Mouse (Mus musculus): ENCODE results near the gene Lrrc39. TPM values are rescaled to one million over a fixed set of nuclear protein-coding genes. Genes with fewer than 3 reads are reported as not detected.
A peak's percentile ranks its signal among the peaks of the same experiment; 100 is the strongest.

Lrrc39 gene
- polyA plus RNA-seq, 1 experiment from 2014 or later = 31.5 TPM

DNA sequence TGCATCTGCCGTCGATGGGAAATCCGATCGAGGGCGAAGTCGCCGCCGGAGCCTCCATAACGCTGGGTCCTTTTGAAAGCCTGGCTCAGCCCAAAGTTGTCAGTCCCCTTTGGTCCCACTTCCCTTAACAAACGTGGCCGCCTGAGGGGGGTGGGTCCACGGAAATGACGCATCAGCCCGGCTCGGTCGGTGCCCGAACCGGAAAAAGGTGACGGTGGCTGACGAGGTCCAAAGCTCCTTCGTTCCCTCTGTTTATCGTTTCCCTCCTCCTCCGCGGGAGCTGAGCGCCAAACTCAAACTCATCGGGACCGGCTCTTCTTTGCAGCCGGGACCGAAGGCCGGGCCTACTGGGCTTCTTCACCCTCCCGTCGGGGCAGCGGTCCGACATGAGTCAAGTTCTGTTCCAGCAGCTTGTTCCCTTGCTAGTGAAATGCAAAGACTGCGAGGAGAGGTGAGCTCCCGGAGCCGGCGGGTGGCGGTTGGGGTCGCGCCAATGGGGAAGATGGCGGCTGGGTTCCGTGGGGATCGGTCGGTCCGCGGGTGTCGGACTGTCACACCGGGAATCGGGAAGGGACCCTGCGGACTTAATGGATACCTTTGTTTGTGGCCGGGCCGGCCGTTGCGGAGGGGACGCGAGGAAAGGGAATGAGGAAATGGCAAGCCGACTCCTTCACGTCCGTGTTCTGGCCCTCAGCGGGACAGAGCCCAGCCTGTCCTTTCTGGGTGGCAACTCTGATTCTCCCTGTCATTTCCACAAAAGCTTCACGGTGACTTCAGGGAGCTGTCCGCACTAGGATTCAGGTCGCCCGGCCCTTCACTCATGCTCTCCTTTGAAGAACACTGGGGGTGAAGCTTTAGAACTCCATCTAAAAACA, 32.2 kb downstream of the Lrrc39 start, which contains the start of gene Sass6:
TSS of gene Sass6 (plus strand) at position 255 of the 875 bp plus-strand sequence.
- Histone ChIP-seq H3K9ac (ENCODE audit: low read depth, low read length) (peak within 1 kb of the TSS; percentile 90), H3K9me3 (replicated peaks; ENCODE audit: control insufficient read depth, low read length) (no peaks in the 10 kb centered on the region), H3K4me1 (ENCODE audit: control insufficient read depth, insufficient read depth, low read length) (0 out of 2 replicates have a peak, but pooled peaks cover 3% of the 10 kb centered on the region), H3K4me2 (peak within 1 kb of the TSS; percentile 84), H3K27ac (ENCODE audit: low read depth, low read length) (peak within 1 kb of the TSS; percentile 82), H3K27me3 (ENCODE audit: control insufficient read depth, insufficient read depth, low read length) (no peaks in the 10 kb centered on the region), H3K4me3 (ENCODE audit: low read depth, low read length) (peak within 1 kb of the TSS; percentile 90), H3K36me3 (ENCODE audit: control insufficient read depth, insufficient read depth, low read length) (peaks cover 6% of the 10 kb centered on the region; the same call in 1 of the 2 replicates)
- under 1% methylated on average over 65 of the region's 65 CpGs for WGBS (ENCODE audit: insufficient replicate concordance)
- peak; percentile 92 for ATAC-seq (replicated peaks; ENCODE audit: insufficient number of reproducible peaks, low FRiP score, low TSS enrichment)

GRCm38 (mm10) chr3:116595603-116595991, 32.8 kb downstream of the Lrrc39 start:
- ATAC-seq (replicated peaks; ENCODE audit: insufficient number of reproducible peaks, low FRiP score, low TSS enrichment) = no peak
- WGBS (ENCODE audit: insufficient replicate concordance) = 8% methylated on average over 10 of the region's 10 CpGs
- H3K27ac ChIP-seq (ENCODE audit: low read depth, low read length) = 0 out of 2 replicates have a peak overlapping the region, but pooled peaks have one; percentile 82
- H3K27me3 ChIP-seq (ENCODE audit: control insufficient read depth, insufficient read depth, low read length) = no peaks in the 10 kb centered on the region
- peaks cover 4% of the 10 kb centered on the region; the same call in 1 of the 2 replicates for H3K36me3 ChIP-seq (ENCODE audit: control insufficient read depth, insufficient read depth, low read length)
- peak overlapping the region; percentile 90 for H3K4me3 ChIP-seq (ENCODE audit: low read depth, low read length)
- H3K9me3 ChIP-seq (replicated peaks; ENCODE audit: control insufficient read depth, low read length) = no peaks in the 10 kb centered on the region
- H3K4me1 ChIP-seq (ENCODE audit: control insufficient read depth, insufficient read depth, low read length) = 0 out of 2 replicates have a peak, but pooled peaks cover 3% of the 10 kb centered on the region
- peak overlapping the region; percentile 84 for H3K4me2 ChIP-seq
- peak overlapping the region; percentile 90 for H3K9ac ChIP-seq (ENCODE audit: low read depth, low read length)

DNA sequence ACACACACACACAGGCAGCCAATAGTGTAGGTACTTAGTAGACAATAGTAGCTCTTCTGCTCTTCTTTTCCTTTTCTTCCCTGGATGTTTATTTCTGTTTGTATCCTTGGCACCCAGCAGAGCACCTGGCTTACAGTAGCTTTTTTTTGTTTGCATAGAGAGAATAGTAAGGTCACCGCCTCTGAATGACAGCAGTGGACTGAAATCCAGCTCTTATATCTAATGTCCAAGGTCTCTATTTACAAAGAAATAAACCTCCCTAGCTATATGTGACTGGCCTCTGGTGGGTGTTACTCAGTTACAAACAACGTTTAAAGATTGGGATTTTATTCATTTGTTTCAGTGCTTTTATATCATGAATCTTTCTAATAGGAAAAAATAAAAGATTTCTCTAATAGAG, 36.9 kb downstream of the Lrrc39 start:
- Histone ChIP-seq H3K27me3 (ENCODE audit: control insufficient read depth, insufficient read depth, low read length) (no peaks in the 10 kb centered on the region), H3K9ac (ENCODE audit: low read depth, low read length) (no peak overlapping the region), H3K4me1 (ENCODE audit: control insufficient read depth, insufficient read depth, low read length) (no peaks in the 10 kb centered on the region), H3K4me2 (no peak overlapping the region), H3K4me3 (ENCODE audit: low read depth, low read length) (no peak overlapping the region), H3K27ac (ENCODE audit: low read depth, low read length) (no peak overlapping the region), H3K9me3 (replicated peaks; ENCODE audit: control insufficient read depth, low read length) (no peaks in the 10 kb centered on the region), H3K36me3 (ENCODE audit: control insufficient read depth, insufficient read depth, low read length) (no peaks in the 10 kb centered on the region)
- no peak for ATAC-seq (replicated peaks; ENCODE audit: insufficient number of reproducible peaks, low FRiP score, low TSS enrichment)
- WGBS (ENCODE audit: insufficient replicate concordance) = 90% methylated on average over 2 of the region's 2 CpGs

- no peaks in the 10 kb centered on the region for H3K4me1 ChIP-seq (ENCODE audit: control insufficient read depth, insufficient read depth, low read length)
- 86% methylated on average over 5 of the region's 5 CpGs for WGBS (ENCODE audit: insufficient replicate concordance)
- H3K27me3 ChIP-seq (ENCODE audit: control insufficient read depth, insufficient read depth, low read length) = no peaks in the 10 kb centered on the region
- ATAC-seq (replicated peaks; ENCODE audit: insufficient number of reproducible peaks, low FRiP score, low TSS enrichment) = no peak
- no peaks in the 10 kb centered on the region for H3K36me3 ChIP-seq (ENCODE audit: control insufficient read depth, insufficient read depth, low read length)
- H3K9me3 ChIP-seq (replicated peaks; ENCODE audit: control insufficient read depth, low read length) = no peaks in the 10 kb centered on the region
- H3K9ac ChIP-seq (ENCODE audit: low read depth, low read length) = no peak overlapping the region
- no peak overlapping the region for H3K27ac ChIP-seq (ENCODE audit: low read depth, low read length)
- no peak overlapping the region for H3K4me2 ChIP-seq
- H3K4me3 ChIP-seq (ENCODE audit: low read depth, low read length) = no peak overlapping the region
Measured at GRCm38 (mm10) chr3:116601005-116601404, 38.2 kb downstream of the Lrrc39 start.

DNA sequence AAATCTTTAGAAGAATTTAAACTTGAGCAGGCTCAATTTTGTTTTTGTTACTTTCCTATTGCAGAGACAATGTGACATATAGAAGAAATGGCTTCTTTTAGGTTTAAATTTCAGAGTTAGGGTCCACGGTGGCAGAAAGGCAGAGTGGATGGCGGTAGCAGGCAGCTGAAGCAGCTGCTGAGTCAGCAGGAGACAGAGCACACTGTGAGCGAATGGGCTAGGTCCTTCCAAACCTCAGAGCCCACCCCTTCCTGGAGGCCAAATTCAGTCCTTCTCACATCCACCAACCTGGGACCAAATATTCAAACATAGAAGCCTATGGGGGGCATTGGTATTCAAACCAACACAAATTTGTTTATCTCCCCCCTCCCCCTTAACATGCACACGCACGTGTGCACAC, 39.0 kb downstream of the Lrrc39 start:
- Histone ChIP-seq H3K27ac (ENCODE audit: low read depth, low read length) (no peak overlapping the region), H3K9me3 (replicated peaks; ENCODE audit: control insufficient read depth, low read length) (no peaks in the 10 kb centered on the region), H3K36me3 (ENCODE audit: control insufficient read depth, insufficient read depth, low read length) (no peaks in the 10 kb centered on the region), H3K4me1 (ENCODE audit: control insufficient read depth, insufficient read depth, low read length) (no peaks in the 10 kb centered on the region), H3K9ac (ENCODE audit: low read depth, low read length) (no peak overlapping the region), H3K4me3 (ENCODE audit: low read depth, low read length) (no peak overlapping the region), H3K27me3 (ENCODE audit: control insufficient read depth, insufficient read depth, low read length) (no peaks in the 10 kb centered on the region), H3K4me2 (no peak overlapping the region)
- WGBS (ENCODE audit: insufficient replicate concordance) = 93% methylated on average over 5 of the region's 5 CpGs
- ATAC-seq (replicated peaks; ENCODE audit: insufficient number of reproducible peaks, low FRiP score, low TSS enrichment) = no peak

DNA sequence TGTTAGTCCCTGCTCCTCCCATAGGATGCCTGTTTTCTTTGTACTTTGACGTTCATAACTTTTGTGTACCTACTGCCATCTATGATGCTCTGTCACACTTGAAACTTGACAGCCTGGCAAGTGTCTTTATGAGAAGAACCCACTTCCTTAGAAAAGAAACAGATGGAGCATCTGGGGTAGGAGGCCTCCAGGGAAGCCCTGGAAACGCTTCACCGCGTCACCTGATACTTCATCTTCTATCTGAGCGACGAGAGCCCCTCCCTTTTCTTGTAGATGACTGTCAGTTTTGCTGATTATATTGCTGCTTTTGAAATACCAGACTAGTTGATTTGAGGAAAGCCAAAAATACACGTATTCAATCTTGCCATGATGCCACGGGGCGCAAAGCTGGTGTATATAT, 41.8 kb downstream of the Lrrc39 start:
- WGBS (ENCODE audit: insufficient replicate concordance) = 86% methylated on average over 9 of the region's 9 CpGs
- H3K9me3 ChIP-seq (replicated peaks; ENCODE audit: control insufficient read depth, low read length) = no peaks in the 10 kb centered on the region
- H3K36me3 ChIP-seq (ENCODE audit: control insufficient read depth, insufficient read depth, low read length) = no peaks in the 10 kb centered on the region; the same call in 1 of the 2 replicates
- H3K4me2 ChIP-seq = no peak overlapping the region
- no peak overlapping the region for H3K9ac ChIP-seq (ENCODE audit: low read depth, low read length)
- H3K27me3 ChIP-seq (ENCODE audit: control insufficient read depth, insufficient read depth, low read length) = no peaks in the 10 kb centered on the region
- H3K27ac ChIP-seq (ENCODE audit: low read depth, low read length) = no peak overlapping the region
- no peaks in the 10 kb centered on the region for H3K4me1 ChIP-seq (ENCODE audit: control insufficient read depth, insufficient read depth, low read length)
- no peak overlapping the region for H3K4me3 ChIP-seq (ENCODE audit: low read depth, low read length)
- no peak for ATAC-seq (replicated peaks; ENCODE audit: insufficient number of reproducible peaks, low FRiP score, low TSS enrichment)

- no peaks in the 10 kb centered on the region for H3K27me3 ChIP-seq (ENCODE audit: control insufficient read depth, insufficient read depth, low read length)
- no peak within 1 kb of the TSS for H3K4me3 ChIP-seq (ENCODE audit: low read depth, low read length)
- H3K36me3 ChIP-seq (ENCODE audit: control insufficient read depth, insufficient read depth, low read length) = peaks cover 18% of the 10 kb centered on the region
- no peaks in the 10 kb centered on the region for H3K9me3 ChIP-seq (replicated peaks; ENCODE audit: control insufficient read depth, low read length)
- H3K4me1 ChIP-seq (ENCODE audit: control insufficient read depth, insufficient read depth, low read length) = no peaks in the 10 kb centered on the region
- H3K9ac ChIP-seq (ENCODE audit: low read depth, low read length) = no peak within 1 kb of the TSS
- H3K27ac ChIP-seq (ENCODE audit: low read depth, low read length) = no peak within 1 kb of the TSS
- H3K4me2 ChIP-seq = no peak within 1 kb of the TSS
- 84% methylated on average over 10 of the region's 10 CpGs for WGBS (ENCODE audit: insufficient replicate concordance)
- no peak for ATAC-seq (replicated peaks; ENCODE audit: insufficient number of reproducible peaks, low FRiP score, low TSS enrichment)
Measured at GRCm38 (mm10) chr3:116614295-116614892, 51.6 kb downstream of the Lrrc39 start, which contains the start of gene Trmt13. Gene Trmt13, minus strand, starts transcription at chr3:116614587.

GRCm38 (mm10) chr3:116615318-116616068, 52.7 kb downstream of the Lrrc39 start:
- Histone ChIP-seq H3K9ac (ENCODE audit: low read depth, low read length) (no peak overlapping the region), H3K4me3 (ENCODE audit: low read depth, low read length) (no peak overlapping the region), H3K4me2 (no peak overlapping the region), H3K9me3 (replicated peaks; ENCODE audit: control insufficient read depth, low read length) (no peaks in the 10 kb centered on the region), H3K4me1 (ENCODE audit: control insufficient read depth, insufficient read depth, low read length) (no peaks in the 10 kb centered on the region), H3K27ac (ENCODE audit: low read depth, low read length) (no peak overlapping the region), H3K36me3 (ENCODE audit: control insufficient read depth, insufficient read depth, low read length) (peaks cover 18% of the 10 kb centered on the region), H3K27me3 (ENCODE audit: control insufficient read depth, insufficient read depth, low read length) (no peaks in the 10 kb centered on the region)
- ATAC-seq (replicated peaks; ENCODE audit: insufficient number of reproducible peaks, low FRiP score, low TSS enrichment) = no peak
- 80% methylated on average over 8 of the region's 8 CpGs for WGBS (ENCODE audit: insufficient replicate concordance)
